22 mouse cellular contexts compared by ENCODE assay signal in the genomic region with DNA sequence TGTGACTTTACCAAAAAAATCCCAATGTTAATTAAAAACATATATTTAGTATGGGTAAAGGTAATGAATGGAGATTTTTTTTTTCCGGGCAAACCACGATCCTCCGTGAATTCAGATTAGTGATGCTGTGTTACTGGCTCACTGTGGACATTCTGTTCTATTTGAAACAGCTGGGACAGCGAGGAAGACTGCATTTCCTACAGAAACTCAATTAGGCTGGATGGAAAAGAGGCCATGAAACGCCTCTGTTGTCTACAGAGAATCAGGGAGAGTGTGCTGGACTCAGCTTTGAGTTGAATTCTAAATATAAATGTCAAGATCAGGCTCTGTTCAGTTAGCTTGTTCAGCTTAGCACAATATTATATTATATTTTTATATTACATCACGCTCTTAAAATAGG.
DNase-seq lines count a peak whose midpoint lies in the region; ATAC-seq and TF ChIP-seq lines count a peak whose summit lies in the region.
"Had no signal": no experiment of that assay in that cellular context is flagged by ENCODE, and none has a peak within 500 bp of the region (broad histone marks: within the 10 kb centered on the region; RNA-seq: fewer than 3 reads in every experiment).

No protein-coding gene starts in this region.

- ATAC-seq in frontal cortex, adult (ENCODE audit: low TSS enrichment) = peak; percentile 65
- ATAC-seq in neural tube, embryonic 15.5 days (ENCODE audit: low FRiP score) = no peak
- ATAC-seq: forebrain, embryonic 14.5 days; inflammation-experienced regulatory T-cells, adult 6 months had no signal

- TF ChIP-seq CTCF in left cerebral cortex, adult 2 months (IDR thresholded peaks at IDR 0.05) = no peak

- no peak for DNase-seq in frontal cortex, adult 2 months (ENCODE audit: extremely low spot score in 1 of 2, low spot score in 1 of 2)
- DNase-seq in left cerebral cortex, adult 2 months (ENCODE audit: extremely low spot score in 1 of 2, low spot score in 2 of 2) = no peak
- DNase-seq in left cerebral cortex, adult 18-20 months (ENCODE audit: low spot score in 2 of 2) = no peak
- DNase-seq in neural tube, embryonic 10.5 days (ENCODE audit: extremely low spot score, low spot score) = no peak
- DNase-seq in retina, postnatal 1 day = no peak
- DNase-seq in adrenal gland, adult 18-20 months (ENCODE audit: low spot score in 2 of 2) = no peak
- DNase-seq: adrenal gland, postnatal 14 days; cerebellum, adult 18-20 months; cerebellum, adult 9-11 months; gastrocnemius, postnatal 10 days; heart, adult 18-20 months; heart, postnatal 10 days; heart, postnatal 4 days had no signal

- no peak overlapping the region for H3K4me2 ChIP-seq in neural tube, embryonic 15.5 days
- H3K4me2 ChIP-seq: embryonic facial prominence, embryonic 12.5 days; hindbrain, embryonic 14.5 days had no signal

- H3K36me3 ChIP-seq in neural tube, embryonic 15.5 days = no peaks in the 10 kb centered on the region
- H3K36me3 ChIP-seq: embryonic facial prominence, embryonic 12.5 days; forebrain, embryonic 10.5 days; heart, embryonic 10.5 days had no signal

- H3K9ac ChIP-seq in neural tube, embryonic 15.5 days (replicated peaks) = no peak overlapping the region
- H3K9ac ChIP-seq: embryonic facial prominence, embryonic 12.5 days; hindbrain, embryonic 14.5 days had no signal

- H3K4me3 ChIP-seq in left cerebral cortex, adult 2 months = no peak overlapping the region
- H3K4me3 ChIP-seq in neural tube, embryonic 15.5 days (replicated peaks) = no peak overlapping the region
- H3K4me3 ChIP-seq: embryonic facial prominence, embryonic 12.5 days; erythroblast, embryonic 14.5 days; forebrain, embryonic 10.5 days; heart, embryonic 10.5 days had no signal

- no peaks in the 10 kb centered on the region for H3K9me3 ChIP-seq in neural tube, embryonic 15.5 days (replicated peaks)
- H3K9me3 ChIP-seq: embryonic facial prominence, embryonic 12.5 days; forebrain, embryonic 10.5 days; heart, embryonic 10.5 days had no signal

- H3K27ac ChIP-seq in left cerebral cortex, adult 2 months = peak overlapping the region; percentile 32; the same call in 1 of the 2 replicates
- H3K27ac ChIP-seq in neural tube, embryonic 15.5 days (replicated peaks) = peak overlapping the region; percentile 23; the same call in 1 of the 2 replicates
- H3K27ac ChIP-seq: embryonic facial prominence, embryonic 12.5 days; heart, embryonic 10.5 days had no signal

- H3K4me1 ChIP-seq in neural tube, embryonic 15.5 days = no peaks in the 10 kb centered on the region
- H3K4me1 ChIP-seq: heart, embryonic 10.5 days had no signal

- intact Hi-C loops in left cerebral cortex, adult 2 months (cut with DNase I) = loop anchor here (2.0 to 10.0 kb wide), 2 partner anchors 98 to 280 kb away; partner anchors contain the start of gene Dio2

- WGBS in neural tube, embryonic 15.5 days = 67% methylated on average over 6 of the region's 6 CpGs

- H3K27me3 ChIP-seq in neural tube, embryonic 15.5 days (replicated peaks) = no peaks in the 10 kb centered on the region
- H3K27me3 ChIP-seq: embryonic facial prominence, embryonic 12.5 days had no signal
